Mouse (Mus musculus): ENCODE data around the gene Hoxc13. TPM values are rescaled to one million over a fixed set of nuclear protein-coding genes. Genes with fewer than 3 reads are reported as not detected.

Hoxc13 gene
- total and polyA plus RNA-seq, 2 experiments from 2014 or later: not detected

- DNase-seq: no peak
- 12% methylated on average over 2 of the region's 2 CpGs for WGBS
- ATAC-seq: no peak
- Histone ChIP-seq H3K4me1 (ENCODE audit: insufficient read depth) (no peaks in the 10 kb centered on the region), H3K4me2 (ENCODE audit: low read depth) (no peak overlapping the region), H3K9me3 (ENCODE audit: low read length) (no peaks in the 10 kb centered on the region), H3K36me3 (ENCODE audit: insufficient read depth) (no peaks in the 10 kb centered on the region), H3K27ac (ENCODE audit: low read depth, low read length) (no peak overlapping the region), H3K27me3 (ENCODE audit: insufficient read depth, low read length) (peaks cover 99% of the 10 kb centered on the region), H3K9ac (no peak overlapping the region), H3K4me3 (ENCODE audit: low read depth, low read length) (no peak overlapping the region)
- TF ChIP-seq CTCF (IDR thresholded peaks at IDR 0.05; ENCODE audit: low read depth): no peak
Observed at GRCm38 (mm10) chr15:102948842-102949241, 27.9 kb downstream of the Hoxc13 start.

DNA sequence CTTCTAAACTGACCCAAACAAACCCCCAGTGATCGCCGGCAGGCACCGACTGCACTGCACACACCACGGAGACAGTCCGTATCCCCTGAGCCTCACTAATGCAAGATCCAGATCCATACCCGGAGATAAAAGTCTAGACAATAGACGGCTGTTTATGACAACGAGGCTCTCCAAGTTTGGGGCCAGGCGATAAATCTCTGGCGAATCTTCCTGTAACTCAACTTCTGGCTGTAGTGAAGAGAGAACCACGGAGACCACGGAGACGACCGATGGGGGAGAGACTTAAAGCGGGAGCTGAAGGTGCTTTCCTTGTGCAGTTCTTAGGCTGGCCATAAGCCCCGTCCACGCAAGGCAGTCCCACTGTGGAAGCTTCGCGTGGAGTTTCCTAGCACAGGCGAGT lies 28.8 kb downstream of the Hoxc13 start:
- no peak overlapping the region for H3K27ac ChIP-seq (ENCODE audit: low read depth, low read length)
- no peak overlapping the region for H3K4me2 ChIP-seq (ENCODE audit: low read depth)
- no peak overlapping the region for H3K9ac ChIP-seq
- H3K4me1 ChIP-seq (ENCODE audit: insufficient read depth): no peaks in the 10 kb centered on the region
- no peak overlapping the region for H3K4me3 ChIP-seq (ENCODE audit: low read depth, low read length)
- no peak for ATAC-seq
- H3K27me3 ChIP-seq (ENCODE audit: insufficient read depth, low read length): peaks cover 96% of the 10 kb centered on the region
- H3K9me3 ChIP-seq (ENCODE audit: low read length): no peaks in the 10 kb centered on the region
- H3K36me3 ChIP-seq (ENCODE audit: insufficient read depth): no peaks in the 10 kb centered on the region
- no peak for TF ChIP-seq CTCF (IDR thresholded peaks at IDR 0.05; ENCODE audit: low read depth)
- DNase-seq: no peak
- 2% methylated on average over 20 of the region's 20 CpGs for WGBS

DNA sequence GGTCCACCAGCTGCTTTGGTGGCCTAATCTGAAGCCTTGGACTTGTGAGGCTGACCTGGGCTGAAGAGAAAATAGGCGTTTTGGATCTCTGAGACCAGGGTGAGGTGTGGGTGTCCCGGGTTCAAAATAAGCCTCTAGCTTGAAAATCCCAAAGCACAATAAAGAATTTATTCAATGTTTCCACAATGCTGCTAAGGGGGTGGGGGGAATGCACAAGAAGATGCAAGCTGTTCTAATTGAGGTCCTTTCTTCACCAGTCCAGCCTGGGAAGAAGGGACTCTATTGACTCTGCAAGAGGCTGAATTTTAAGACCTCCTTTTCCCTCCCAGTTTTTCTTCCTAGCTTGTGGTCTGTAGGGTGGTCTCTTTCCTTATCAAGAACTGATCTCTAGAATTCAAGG lies 30.0 kb downstream of the Hoxc13 start:
- H3K9ac ChIP-seq: no peak overlapping the region
- WGBS: 8% methylated on average over 2 of the region's 2 CpGs
- H3K27ac ChIP-seq (ENCODE audit: low read depth, low read length): no peak overlapping the region
- no peak overlapping the region for H3K4me2 ChIP-seq (ENCODE audit: low read depth)
- DNase-seq (no peak), ATAC-seq (no peak)
- H3K4me3 ChIP-seq (ENCODE audit: low read depth, low read length): no peak overlapping the region
- no peak for TF ChIP-seq CTCF (IDR thresholded peaks at IDR 0.05; ENCODE audit: low read depth)
- H3K4me1 ChIP-seq (ENCODE audit: insufficient read depth): no peaks in the 10 kb centered on the region
- no peaks in the 10 kb centered on the region for H3K36me3 ChIP-seq (ENCODE audit: insufficient read depth)
- peaks cover 95% of the 10 kb centered on the region for H3K27me3 ChIP-seq (ENCODE audit: insufficient read depth, low read length)
- no peaks in the 10 kb centered on the region for H3K9me3 ChIP-seq (ENCODE audit: low read length)

DNA sequence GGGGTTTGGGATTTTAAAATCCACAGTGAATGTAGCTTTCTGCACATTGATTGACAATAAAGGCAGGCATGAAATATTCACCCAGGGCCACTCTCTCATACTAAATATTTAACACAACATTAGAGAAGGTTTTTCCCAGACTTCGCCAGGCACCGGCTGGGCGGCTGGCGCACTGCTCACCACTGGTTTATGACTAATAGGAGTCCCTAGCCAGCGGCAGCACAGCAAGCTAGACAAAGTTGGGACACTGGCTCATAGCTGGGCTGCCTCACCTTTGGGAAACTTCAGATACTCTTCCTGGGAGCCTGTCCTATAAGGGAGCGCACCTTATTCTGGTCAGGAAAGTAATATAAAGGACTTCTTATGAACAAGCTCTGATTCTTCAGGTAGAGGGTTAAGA lies 32.7 kb downstream of the Hoxc13 start:
- no peak overlapping the region for H3K4me2 ChIP-seq (ENCODE audit: low read depth)
- no peaks in the 10 kb centered on the region for H3K4me1 ChIP-seq (ENCODE audit: insufficient read depth)
- no peak for TF ChIP-seq CTCF (IDR thresholded peaks at IDR 0.05; ENCODE audit: low read depth)
- peaks cover 95% of the 10 kb centered on the region for H3K27me3 ChIP-seq (ENCODE audit: insufficient read depth, low read length)
- H3K27ac ChIP-seq (ENCODE audit: low read depth, low read length): no peak overlapping the region
- WGBS: 3% methylated on average over 6 of the region's 6 CpGs
- no peak overlapping the region for H3K4me3 ChIP-seq (ENCODE audit: low read depth, low read length)
- H3K9ac ChIP-seq: no peak overlapping the region
- DNase-seq (no peak), ATAC-seq (no peak)
- no peaks in the 10 kb centered on the region for H3K36me3 ChIP-seq (ENCODE audit: insufficient read depth)
- H3K9me3 ChIP-seq (ENCODE audit: low read length): no peaks in the 10 kb centered on the region

DNA sequence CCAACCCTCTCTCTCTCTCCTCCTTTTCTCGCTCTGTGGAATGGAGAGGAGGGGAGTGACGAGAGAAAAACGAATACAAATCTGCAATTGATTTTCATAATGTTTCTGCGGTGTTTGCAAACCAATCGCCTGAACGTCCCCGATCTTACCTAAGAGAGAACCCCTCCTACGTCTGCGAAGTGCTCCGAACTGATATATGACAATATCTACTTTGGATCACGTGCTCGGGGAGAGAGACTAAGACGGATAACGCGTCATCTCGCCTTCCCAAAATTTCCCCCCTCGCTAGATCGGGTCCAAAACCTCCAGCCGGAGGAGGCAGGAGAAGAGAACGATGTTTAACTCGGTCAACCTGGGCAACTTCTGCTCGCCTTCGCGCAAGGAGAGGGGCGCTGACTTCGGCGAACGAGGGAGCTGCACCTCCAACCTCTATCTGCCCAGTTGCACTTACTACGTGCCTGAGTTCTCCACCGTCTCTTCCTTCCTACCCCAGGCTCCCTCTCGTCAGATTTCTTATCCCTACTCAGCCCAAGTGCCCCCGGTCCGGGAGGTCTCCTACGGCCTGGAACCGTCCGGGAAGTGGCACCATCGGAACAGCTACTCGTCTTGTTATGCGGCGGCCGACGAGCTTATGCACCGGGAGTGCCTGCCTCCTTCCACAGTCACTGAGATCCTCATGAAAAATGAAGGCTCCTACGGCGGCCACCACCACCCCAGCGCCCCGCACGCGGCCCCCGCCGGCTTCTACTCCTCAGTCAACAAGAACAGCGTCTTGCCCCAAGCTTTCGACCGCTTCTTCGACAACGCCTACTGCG lies 33.5 kb downstream of the Hoxc13 start, which contains the start of gene Hoxc11:
Gene Hoxc11 (plus strand): TSS at position 236 of the 815 bp plus-strand sequence.
- H3K4me1 ChIP-seq (ENCODE audit: insufficient read depth): no peaks in the 10 kb centered on the region
- H3K4me2 ChIP-seq (ENCODE audit: low read depth): no peak within 1 kb of the TSS
- no peak for TF ChIP-seq CTCF (IDR thresholded peaks at IDR 0.05; ENCODE audit: low read depth)
- no peak within 1 kb of the TSS for H3K9ac ChIP-seq
- DNase-seq (no peak), ATAC-seq (no peak)
- H3K27ac ChIP-seq (ENCODE audit: low read depth, low read length): no peak within 1 kb of the TSS
- H3K9me3 ChIP-seq (ENCODE audit: low read length): no peaks in the 10 kb centered on the region
- H3K27me3 ChIP-seq (ENCODE audit: insufficient read depth, low read length): peaks cover 95% of the 10 kb centered on the region
- H3K4me3 ChIP-seq (ENCODE audit: low read depth, low read length): no peak within 1 kb of the TSS
- under 1% methylated on average over 56 of the region's 57 CpGs for WGBS
- H3K36me3 ChIP-seq (ENCODE audit: insufficient read depth): no peaks in the 10 kb centered on the region

DNA sequence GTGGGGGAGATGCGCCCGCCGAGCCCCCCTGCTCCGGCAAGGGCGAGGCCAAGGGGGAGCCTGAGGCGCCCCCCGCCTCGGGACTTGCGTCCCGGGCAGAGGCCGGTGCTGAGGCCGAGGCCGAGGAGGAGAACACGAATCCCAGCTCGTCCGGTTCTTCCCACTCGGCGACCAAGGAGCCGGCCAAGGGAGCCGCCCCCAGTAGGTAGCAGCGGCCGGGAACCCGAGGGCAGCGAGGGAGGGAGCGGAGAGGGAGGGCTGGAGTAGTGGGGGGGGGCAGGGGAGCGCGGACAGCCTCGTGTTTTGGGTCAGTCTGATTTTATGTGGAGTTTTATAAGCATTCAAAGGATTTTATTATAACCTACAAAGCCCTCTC lies 34.1 kb downstream of the Hoxc13 start:
- no peak overlapping the region for H3K4me3 ChIP-seq (ENCODE audit: low read depth, low read length)
- H3K4me1 ChIP-seq (ENCODE audit: insufficient read depth): no peaks in the 10 kb centered on the region
- H3K27me3 ChIP-seq (ENCODE audit: insufficient read depth, low read length): peaks cover 95% of the 10 kb centered on the region
- no peak for TF ChIP-seq CTCF (IDR thresholded peaks at IDR 0.05; ENCODE audit: low read depth)
- H3K4me2 ChIP-seq (ENCODE audit: low read depth): no peak overlapping the region
- no peak overlapping the region for H3K27ac ChIP-seq (ENCODE audit: low read depth, low read length)
- under 1% methylated on average over 28 of the region's 28 CpGs for WGBS
- DNase-seq (no peak), ATAC-seq (no peak)
- H3K9me3 ChIP-seq (ENCODE audit: low read length): no peaks in the 10 kb centered on the region
- H3K9ac ChIP-seq: no peak overlapping the region
- no peaks in the 10 kb centered on the region for H3K36me3 ChIP-seq (ENCODE audit: insufficient read depth)

- DNase-seq: no peak
- H3K27me3 ChIP-seq (ENCODE audit: insufficient read depth, low read length): peaks cover 95% of the 10 kb centered on the region
- no peaks in the 10 kb centered on the region for H3K4me1 ChIP-seq (ENCODE audit: insufficient read depth)
- no peak overlapping the region for H3K4me2 ChIP-seq (ENCODE audit: low read depth)
- no peak overlapping the region for H3K27ac ChIP-seq (ENCODE audit: low read depth, low read length)
- H3K36me3 ChIP-seq (ENCODE audit: insufficient read depth): no peaks in the 10 kb centered on the region
- no peak for ATAC-seq
- no peaks in the 10 kb centered on the region for H3K9me3 ChIP-seq (ENCODE audit: low read length)
- TF ChIP-seq CTCF (IDR thresholded peaks at IDR 0.05; ENCODE audit: low read depth): no peak
- WGBS: 1% methylated on average over 40 of the region's 40 CpGs
- no peak overlapping the region for H3K9ac ChIP-seq
- no peak overlapping the region for H3K4me3 ChIP-seq (ENCODE audit: low read depth, low read length)
Observed at GRCm38 (mm10) chr15:102955833-102956640, 35.1 kb downstream of the Hoxc13 start.

All from forebrain, postnatal 0 days (tissue).